Mouse (Mus musculus) stomach, embryonic 14.5 days (tissue): ENCODE data around the gene Car5b. TPM values are rescaled to one million over a fixed set of nuclear protein-coding genes. Genes with fewer than 3 reads are reported as not detected.

Experiments
- ATAC-seq: fragments of 200-750 bp; cut with Nextera tagmentation; 2 replicates; pipeline ENCODE4 v1.8.0; 2017; ENCODE audit warnings: low read depth, moderate TSS enrichment; ENCODE audit not compliant: insufficient number of reproducible peaks, insufficient read depth, low FRiP score
- H3K27ac ChIP-seq: fragments of 300-500 bp; sonication (generic); 2 replicates; pipeline ENCODE4 v1.5.1; 2014; ENCODE audit warnings: mild to moderate bottlenecking, low read length, moderate library complexity, mixed read lengths
- H3K27me3 ChIP-seq: fragments of 300-500 bp; sonication (generic); 2 replicates; pipeline ENCODE4 v1.6.1; 2014; ENCODE audit warnings: low read length, control low read depth, mixed read lengths; ENCODE audit not compliant: control insufficient read depth, insufficient read depth
- H3K36me3 ChIP-seq: fragments of 300-500 bp; sonication (generic); 2 replicates; pipeline ENCODE4 v1.6.1; 2014; ENCODE audit warnings: mild to moderate bottlenecking, control low read depth, low read length, moderate library complexity, mixed read lengths; ENCODE audit not compliant: control insufficient read depth, insufficient read depth
- H3K4me1 ChIP-seq: fragments of 300-500 bp; sonication (generic); 2 replicates; pipeline ENCODE4 v1.6.1; 2014; ENCODE audit warnings: low read length, control low read depth, mixed read lengths; ENCODE audit not compliant: control insufficient read depth, insufficient read depth
- H3K4me2 ChIP-seq: fragments of 300-500 bp; sonication (generic); replicated peaks from 2 replicates; pipeline ENCODE4 v1.6.1; 2014; ENCODE audit warnings: low read depth, low read length, control low read depth
- H3K4me3 ChIP-seq: fragments of 300-500 bp; sonication (generic); 2 replicates; pipeline ENCODE4 v1.5.1; 2014; ENCODE audit warnings: low read depth, low read length, control low read depth
- H3K9ac ChIP-seq: fragments of 300-500 bp; sonication (generic); replicated peaks from 2 replicates; pipeline ENCODE4 v1.6.1; 2014; ENCODE audit warnings: low read depth, mild to moderate bottlenecking, control low read depth, low read length, moderate library complexity, mixed read lengths
- H3K9me3 ChIP-seq: fragments of 300-500 bp; sonication (generic); 2 replicates; pipeline ENCODE4 v1.6.1; 2016; ENCODE audit warnings: low read depth, low read length, control low read depth; ENCODE audit not compliant: control insufficient read depth
- WGBS: fragments of 180-500 bp; shearing (Covaris S2); extraction: QIAGEN DNeasy Blood & Tissue Kit; methylation state at CpG from one replicate; pipeline ENCODE4 v1.1.7; 2014; 5-methylcytosine and 5-hydroxymethylcytosine counted together
- polyA plus RNA-seq: library from polyadenylated mRNA; unstranded; fragments of >200 nt; fragmentation: Nextera tagmentation; extraction: Ambion mirVana; gene quantifications from 2 replicates; pipeline ENCODE4 v1.2.1, GENCODE M21; 2014

The Car5b gene
- polyA plus RNA-seq, 1 experiment from 2014 or later = 0.72 TPM

GRCm38 (mm10) chrX:163957381-163957780, 70.4 kb downstream of the Car5b start:
- ATAC-seq = no peak

GRCm38 (mm10) chrX:163951618-163952017, 76.2 kb downstream of the Car5b start:
- WGBS = 86% methylated on average over 1 of the region's 1 CpGs
- Histone ChIP-seq H3K36me3 (peaks cover 12% of the 10 kb centered on the region; the same call in 1 of the 2 replicates), H3K27me3 (no peaks in the 10 kb centered on the region), H3K4me1 (no peaks in the 10 kb centered on the region), H3K4me2 (no peak overlapping the region), H3K9ac (no peak overlapping the region), H3K9me3 (no peaks in the 10 kb centered on the region), H3K4me3 (no peak overlapping the region), H3K27ac (no peak overlapping the region)
- no peak for ATAC-seq

More at GRCm38 (mm10) chrX:163957381-163957780, 70.4 kb downstream of the Car5b start:
- Histone ChIP-seq H3K36me3 (peaks cover 12% of the 10 kb centered on the region; the same call in 1 of the 2 replicates), H3K27ac (peak overlapping the region; percentile 97), H3K4me2 (peak overlapping the region; percentile 49), H3K9ac (peak overlapping the region; percentile 76; the same call in 1 of the 2 replicates), H3K9me3 (no peaks in the 10 kb centered on the region), H3K4me3 (peak overlapping the region; percentile 52), H3K27me3 (no peaks in the 10 kb centered on the region), H3K4me1 (no peaks in the 10 kb centered on the region)
- WGBS = 38% methylated on average over 12 of the region's 12 CpGs

- ATAC-seq = no peak
- Histone ChIP-seq H3K27me3 (no peaks in the 10 kb centered on the region), H3K9me3 (no peaks in the 10 kb centered on the region), H3K9ac (no peak overlapping the region), H3K4me1 (no peaks in the 10 kb centered on the region), H3K36me3 (peaks cover 5% of the 10 kb centered on the region; the same call in 1 of the 2 replicates), H3K27ac (no peak overlapping the region), H3K4me3 (no peak overlapping the region), H3K4me2 (no peak overlapping the region)
- WGBS = 94% methylated on average over 3 of the region's 3 CpGs
These were observed 83.4 kb downstream of the Car5b start for GRCm38 (mm10) chrX:163944381-163944780.

GRCm38 (mm10) chrX:163938587-163938986, 89.2 kb downstream of the Car5b start:
- no peaks in the 10 kb centered on the region for H3K9me3 ChIP-seq
- no peak overlapping the region for H3K4me3 ChIP-seq
- H3K4me2 ChIP-seq = no peak overlapping the region
- no peaks in the 10 kb centered on the region for H3K27me3 ChIP-seq
- H3K27ac ChIP-seq = no peak overlapping the region
- no peak overlapping the region for H3K9ac ChIP-seq
- ATAC-seq = no peak
- WGBS = 90% methylated on average over 6 of the region's 6 CpGs
- H3K36me3 ChIP-seq = peaks cover 13% of the 10 kb centered on the region; the same call in 1 of the 2 replicates
- no peaks in the 10 kb centered on the region for H3K4me1 ChIP-seq

- Histone ChIP-seq H3K36me3 (peaks cover 8% of the 10 kb centered on the region; the same call in 1 of the 2 replicates), H3K27me3 (no peaks in the 10 kb centered on the region), H3K27ac (no peak overlapping the region), H3K9ac (no peak overlapping the region), H3K4me2 (no peak overlapping the region), H3K9me3 (no peaks in the 10 kb centered on the region), H3K4me1 (no peaks in the 10 kb centered on the region), H3K4me3 (no peak overlapping the region)
- 81% methylated on average over 8 of the region's 8 CpGs for WGBS
- ATAC-seq = no peak
These were observed 93.1 kb downstream of the Car5b start for GRCm38 (mm10) chrX:163934731-163935130.

- no peak overlapping the region for H3K27ac ChIP-seq
- H3K4me2 ChIP-seq = no peak overlapping the region
- no peak overlapping the region for H3K9ac ChIP-seq
- H3K9me3 ChIP-seq = no peaks in the 10 kb centered on the region
- no peaks in the 10 kb centered on the region for H3K27me3 ChIP-seq
- no peaks in the 10 kb centered on the region for H3K36me3 ChIP-seq
- ATAC-seq = no peak
- H3K4me3 ChIP-seq = no peak overlapping the region
- H3K4me1 ChIP-seq = no peaks in the 10 kb centered on the region
These were observed 98.2 kb downstream of the Car5b start for GRCm38 (mm10) chrX:163929550-163929949.

Other genes with a start within 250 kb of the Car5b start
- gene Ap1s2, start 119.0 kb downstream of the Car5b start, polyA plus RNA-seq = 21.3 and 23.6 TPM in 2 replicates
- 52.2 and 63.5 TPM in 2 replicates for gene Zrsr2, start 69.3 kb downstream of the Car5b start, polyA plus RNA-seq
- 24.3 and 31.9 TPM in 2 replicates for gene Siah1b, start 48.5 kb upstream of the Car5b start, polyA plus RNA-seq
- gene Cltrn, start 60.8 kb upstream of the Car5b start, polyA plus RNA-seq = 3.3 and 3.4 TPM in 2 replicates
- 1.4 and 2.5 TPM in 2 replicates for gene Ace2, start 111.3 kb upstream of the Car5b start, polyA plus RNA-seq
- 0.26 and 0.43 TPM in 2 replicates for gene Bmx, start 230.2 kb upstream of the Car5b start, polyA plus RNA-seq
- 11.9 and 12.4 TPM in 2 replicates for gene Pir, start 241.4 kb upstream of the Car5b start, polyA plus RNA-seq